Mouse (Mus musculus): Measurements from ENCODE around the gene Pdk2. TPM values are rescaled to one million over a fixed set of nuclear protein-coding genes. Genes with fewer than 3 reads are reported as not detected.

The Pdk2 gene
- total and polyA plus RNA-seq, 2 experiments from 2014 or later = 168 to 179 TPM

DNA sequence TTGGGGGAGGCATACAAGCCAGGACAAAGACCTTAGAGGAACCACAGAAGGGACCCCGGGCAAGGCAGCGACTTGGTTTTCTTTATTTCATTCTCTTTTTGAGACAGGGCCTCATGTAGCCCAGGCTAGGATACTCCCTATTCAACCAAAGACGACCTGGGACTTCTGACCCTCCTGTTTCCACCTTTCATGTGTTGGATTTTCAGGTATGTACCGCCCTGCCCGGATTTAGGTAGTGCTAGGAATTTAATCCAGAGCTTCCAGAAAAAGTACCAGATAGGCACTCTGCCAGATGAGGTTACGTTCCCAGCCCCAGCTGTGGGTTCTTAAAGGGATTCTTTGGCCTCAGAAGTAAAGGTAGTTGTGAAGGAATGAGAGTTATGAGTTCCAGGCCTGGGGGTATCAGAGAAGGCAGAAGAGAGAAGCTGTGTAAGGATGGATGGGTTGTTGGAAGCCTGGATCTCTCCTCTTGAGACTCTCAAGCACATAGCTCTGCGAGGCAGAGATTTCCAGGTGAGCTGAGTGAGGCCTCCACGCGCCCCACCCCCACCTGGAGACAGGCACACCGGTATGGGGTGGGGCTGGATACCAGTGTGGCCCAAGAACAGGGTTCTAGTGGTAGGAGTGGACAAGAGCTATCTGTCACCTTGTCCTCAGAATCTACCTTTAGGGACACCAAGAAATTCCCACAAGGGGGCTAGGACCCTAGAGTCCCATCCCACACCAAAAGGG, 28.2 kb upstream of the Pdk2 start:
- H3K27me3 ChIP-seq (ENCODE audit: control insufficient read depth, insufficient read depth, low read length) = no peaks in the 10 kb centered on the region
- no peak for DNase-seq (ENCODE audit: low spot score)
- no peak for ATAC-seq (ENCODE audit: insufficient read depth, low read depth)
- peaks cover 9% of the 10 kb centered on the region; the same call in 1 of the 2 replicates for H3K36me3 ChIP-seq (replicated peaks; ENCODE audit: control insufficient read depth, insufficient read depth, low read length)
- 67% methylated on average over 10 of the region's 10 CpGs for WGBS
- H3K4me1 ChIP-seq (ENCODE audit: control insufficient read depth, insufficient read depth) = peaks cover 59% of the 10 kb centered on the region
- no peaks in the 10 kb centered on the region for H3K9me3 ChIP-seq (replicated peaks; ENCODE audit: control insufficient read depth, low read length)
- no peak overlapping the region for H3K4me2 ChIP-seq (ENCODE audit: low read depth, low read length)
- TF ChIP-seq CTCF (IDR thresholded peaks at IDR 0.05; ENCODE audit: low read depth) (no peak), EP300 (IDR thresholded peaks at IDR 0.05; ENCODE audit: low read depth) (no peak)
- peak overlapping the region; percentile 86 for H3K27ac ChIP-seq (ENCODE audit: low read depth)
- no peak overlapping the region; the same call in 1 of the 2 replicates for H3K9ac ChIP-seq (replicated peaks; ENCODE audit: low read depth, low read length)
- no peak overlapping the region for H3K4me3 ChIP-seq (ENCODE audit: low read depth, low read length)

DNA sequence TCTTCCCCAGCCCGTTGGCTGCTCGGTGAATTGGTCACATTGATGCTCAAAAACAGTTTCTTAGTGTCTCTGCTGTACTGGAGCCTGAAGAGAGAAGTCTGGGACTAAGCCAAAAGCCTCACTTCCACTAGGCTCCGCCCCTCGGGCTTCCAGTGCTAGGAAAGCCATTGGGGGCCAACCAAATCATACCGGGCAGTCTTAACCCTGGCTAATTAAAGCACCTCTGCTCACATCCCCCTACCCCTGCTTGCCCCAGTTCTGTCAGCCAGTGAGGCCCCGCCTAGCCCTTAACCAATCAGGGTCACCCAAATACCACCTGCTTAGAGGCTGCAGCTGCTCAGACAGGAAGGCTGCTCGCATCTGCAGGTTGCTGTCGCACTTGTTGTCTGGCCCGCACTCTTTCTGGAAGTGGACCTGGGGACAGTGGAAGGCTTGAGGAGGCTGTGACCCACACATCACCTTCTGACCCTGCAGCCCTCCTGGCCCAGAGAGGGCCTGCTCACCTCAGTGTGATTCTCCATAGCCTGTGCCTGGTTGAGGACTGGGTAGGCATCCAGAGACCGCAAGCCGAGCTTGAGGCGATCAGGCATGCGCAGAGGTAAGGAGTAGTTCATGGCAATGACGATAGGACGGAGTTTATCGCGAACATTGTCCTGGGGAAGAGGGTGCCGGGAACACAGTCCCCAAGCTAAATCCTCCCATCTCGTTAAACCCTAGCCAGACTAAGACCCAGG, 15.8 kb upstream of the Pdk2 start:
- no peak overlapping the region for H3K4me2 ChIP-seq (ENCODE audit: low read depth, low read length)
- H3K36me3 ChIP-seq (replicated peaks; ENCODE audit: control insufficient read depth, insufficient read depth, low read length) = peaks cover 67% of the 10 kb centered on the region
- H3K27ac ChIP-seq (ENCODE audit: low read depth) = no peak overlapping the region
- H3K4me1 ChIP-seq (ENCODE audit: control insufficient read depth, insufficient read depth) = no peaks in the 10 kb centered on the region
- no peaks in the 10 kb centered on the region for H3K9me3 ChIP-seq (replicated peaks; ENCODE audit: control insufficient read depth, low read length)
- no peak overlapping the region for H3K9ac ChIP-seq (replicated peaks; ENCODE audit: low read depth, low read length)
- no peaks in the 10 kb centered on the region for H3K27me3 ChIP-seq (ENCODE audit: control insufficient read depth, insufficient read depth, low read length)
- DNase-seq (ENCODE audit: low spot score) = no peak
- no peak for TF ChIP-seq CTCF (IDR thresholded peaks at IDR 0.05; ENCODE audit: low read depth)
- no peak for TF ChIP-seq EP300 (IDR thresholded peaks at IDR 0.05; ENCODE audit: low read depth)
- no peak overlapping the region for H3K4me3 ChIP-seq (ENCODE audit: low read depth, low read length)
- WGBS = 51% methylated on average over 19 of the region's 19 CpGs
- ATAC-seq (ENCODE audit: insufficient read depth, low read depth) = no peak

DNA sequence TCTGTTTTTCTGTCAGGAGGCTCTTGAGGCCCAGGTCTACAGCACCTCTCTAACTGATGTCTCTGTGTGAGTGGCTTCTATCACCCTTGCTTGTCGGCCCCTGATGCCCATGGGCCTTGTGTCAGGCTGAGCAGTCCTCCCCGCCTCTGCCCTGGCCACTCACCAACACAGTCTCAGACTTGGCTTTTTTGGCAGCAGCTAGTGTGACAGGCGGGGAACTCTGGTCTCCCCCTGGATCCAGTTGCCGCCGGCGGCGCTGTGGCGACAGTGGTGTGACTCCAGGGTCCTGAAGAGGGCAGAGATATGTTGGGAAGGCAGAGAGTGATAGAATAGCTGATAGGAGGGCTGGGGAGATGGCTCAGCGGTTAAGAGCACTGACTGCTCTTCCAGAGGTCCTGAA, 11.9 kb upstream of the Pdk2 start:
- Histone ChIP-seq H3K4me3 (ENCODE audit: low read depth, low read length) (no peak overlapping the region), H3K27ac (ENCODE audit: low read depth) (no peak overlapping the region), H3K4me2 (ENCODE audit: low read depth, low read length) (no peak overlapping the region), H3K4me1 (ENCODE audit: control insufficient read depth, insufficient read depth) (no peaks in the 10 kb centered on the region), H3K36me3 (replicated peaks; ENCODE audit: control insufficient read depth, insufficient read depth, low read length) (peaks cover 61% of the 10 kb centered on the region), H3K9ac (replicated peaks; ENCODE audit: low read depth, low read length) (no peak overlapping the region), H3K9me3 (replicated peaks; ENCODE audit: control insufficient read depth, low read length) (no peaks in the 10 kb centered on the region), H3K27me3 (ENCODE audit: control insufficient read depth, insufficient read depth, low read length) (no peaks in the 10 kb centered on the region)
- TF ChIP-seq CTCF (IDR thresholded peaks at IDR 0.05; ENCODE audit: low read depth) (no peak), EP300 (IDR thresholded peaks at IDR 0.05; ENCODE audit: low read depth) (no peak)
- DNase-seq (ENCODE audit: low spot score) = no peak
- ATAC-seq (ENCODE audit: insufficient read depth, low read depth) = no peak
- 59% methylated on average over 9 of the region's 9 CpGs for WGBS

DNA sequence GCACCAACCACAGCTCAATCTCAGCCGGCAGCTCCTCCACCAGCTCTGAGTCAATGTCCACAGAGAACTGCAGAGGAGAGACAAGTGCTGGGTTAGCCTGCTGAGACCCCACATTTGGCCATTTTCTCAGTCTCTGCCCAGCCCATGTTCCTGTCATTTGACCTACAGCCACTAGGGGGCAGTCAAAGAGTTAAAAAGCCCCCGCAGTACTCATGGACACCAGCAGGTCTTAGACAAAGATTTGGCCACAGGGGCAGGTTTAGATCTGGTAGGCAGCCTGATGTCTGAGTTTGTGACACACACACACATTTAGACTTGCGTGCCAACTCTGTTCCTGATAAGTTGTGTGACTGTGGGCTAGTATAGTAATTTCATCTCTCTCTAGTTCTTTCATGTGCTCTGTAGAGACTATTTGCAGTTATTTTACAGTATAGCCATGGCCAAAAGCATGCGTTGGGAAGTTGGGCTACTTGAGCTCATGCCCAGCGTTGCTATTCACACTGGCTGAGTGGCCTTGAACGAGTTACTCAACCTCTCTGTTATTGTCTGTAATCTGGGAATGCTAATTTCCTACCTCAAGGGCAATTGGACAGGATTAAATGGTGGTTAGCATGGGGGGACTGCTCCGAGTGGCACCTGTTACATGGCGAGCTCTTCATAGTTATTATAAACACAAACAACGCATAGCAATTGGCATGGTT, 6.0 kb upstream of the Pdk2 start:
- ATAC-seq (ENCODE audit: insufficient read depth, low read depth) (peak; percentile 65; the same call in 1 of the 2 replicates), DNase-seq (ENCODE audit: low spot score) (peak; percentile 75)
- H3K27ac ChIP-seq (ENCODE audit: low read depth) = no peak overlapping the region
- peaks cover 24% of the 10 kb centered on the region for H3K36me3 ChIP-seq (replicated peaks; ENCODE audit: control insufficient read depth, insufficient read depth, low read length)
- H3K27me3 ChIP-seq (ENCODE audit: control insufficient read depth, insufficient read depth, low read length) = no peaks in the 10 kb centered on the region
- no peak overlapping the region for H3K4me3 ChIP-seq (ENCODE audit: low read depth, low read length)
- TF ChIP-seq EP300 (IDR thresholded peaks at IDR 0.05; ENCODE audit: low read depth) (no peak), CTCF (IDR thresholded peaks at IDR 0.05; ENCODE audit: low read depth) (peak; percentile 91)
- H3K9ac ChIP-seq (replicated peaks; ENCODE audit: low read depth, low read length) = no peak overlapping the region
- H3K4me1 ChIP-seq (ENCODE audit: control insufficient read depth, insufficient read depth) = no peaks in the 10 kb centered on the region
- H3K4me2 ChIP-seq (ENCODE audit: low read depth, low read length) = no peak overlapping the region
- WGBS = 48% methylated on average over 9 of the region's 9 CpGs
- H3K9me3 ChIP-seq (replicated peaks; ENCODE audit: control insufficient read depth, low read length) = no peaks in the 10 kb centered on the region

DNA sequence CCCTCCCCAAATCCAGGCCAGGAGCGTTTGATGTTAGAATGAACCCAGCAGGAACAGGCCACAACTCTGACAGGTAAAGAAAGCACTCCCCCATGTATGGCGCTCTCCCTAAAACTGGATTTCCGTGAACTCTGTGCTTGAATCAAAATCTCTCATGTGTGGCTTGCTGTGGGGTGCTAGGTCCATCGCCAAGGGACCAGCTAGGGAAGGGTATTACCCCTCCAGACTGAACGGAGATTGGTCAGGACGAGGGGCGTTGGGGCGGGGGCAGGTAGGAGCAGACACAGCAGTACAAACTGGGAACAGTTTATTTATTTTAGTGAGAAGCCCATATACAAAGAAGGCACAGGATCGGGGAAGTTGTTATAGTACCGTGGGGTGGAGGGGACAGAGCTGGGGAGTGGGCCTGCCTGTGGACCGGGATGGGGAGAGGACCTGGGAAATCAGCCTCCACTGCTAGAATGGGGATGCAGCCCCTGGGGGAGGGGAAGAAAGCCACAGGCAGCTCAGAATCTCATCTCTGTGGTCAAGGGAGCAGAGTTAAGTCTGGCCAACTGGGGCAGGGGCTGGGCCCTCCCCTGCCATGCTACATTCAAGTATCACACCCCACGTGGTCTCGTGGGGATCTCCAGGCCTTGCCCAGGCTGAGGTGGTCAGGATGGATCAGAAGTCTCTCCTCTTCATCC, 3.2 kb upstream of the Pdk2 start:
- Histone ChIP-seq H3K4me2 (ENCODE audit: low read depth, low read length) (no peak overlapping the region), H3K9me3 (replicated peaks; ENCODE audit: control insufficient read depth, low read length) (no peaks in the 10 kb centered on the region), H3K27me3 (ENCODE audit: control insufficient read depth, insufficient read depth, low read length) (no peaks in the 10 kb centered on the region), H3K4me1 (ENCODE audit: control insufficient read depth, insufficient read depth) (peaks cover 11% of the 10 kb centered on the region; the same call in 1 of the 2 replicates), H3K27ac (ENCODE audit: low read depth) (no peak overlapping the region), H3K4me3 (ENCODE audit: low read depth, low read length) (no peak overlapping the region), H3K36me3 (replicated peaks; ENCODE audit: control insufficient read depth, insufficient read depth, low read length) (peaks cover 14% of the 10 kb centered on the region), H3K9ac (replicated peaks; ENCODE audit: low read depth, low read length) (no peak overlapping the region)
- no peak for TF ChIP-seq CTCF (IDR thresholded peaks at IDR 0.05; ENCODE audit: low read depth)
- no peak for TF ChIP-seq EP300 (IDR thresholded peaks at IDR 0.05; ENCODE audit: low read depth)
- 58% methylated on average over 13 of the region's 13 CpGs for WGBS
- ATAC-seq (ENCODE audit: insufficient read depth, low read depth) (no peak), DNase-seq (ENCODE audit: low spot score) (no peak)

All from heart, postnatal 0 days (tissue).